Comparison of ENCODE assay signal across 8 mouse cellular contexts in genomic region chr17:45516488-45516887, GRCm38 (mm10). TPM values are rescaled to one million over a fixed set of nuclear protein-coding genes. Genes with fewer than 3 reads are reported as not detected.
DNase-seq lines count a peak whose midpoint lies in the region; ATAC-seq and TF ChIP-seq lines count a peak whose summit lies in the region.

No protein-coding gene starts in this region.

- no peaks in the 10 kb centered on the region for H3K36me3 ChIP-seq in ES-Bruce4 (ENCODE audit: control insufficient read depth, insufficient read depth, low read length, poor library complexity, severe bottlenecking)
- peaks cover 45% of the 10 kb centered on the region for H3K36me3 ChIP-seq in heart, postnatal 0 days (replicated peaks; ENCODE audit: control insufficient read depth, insufficient read depth, low read length)
- H3K36me3 ChIP-seq in lung, postnatal 0 days (ENCODE audit: insufficient read depth, low read length): no peaks in the 10 kb centered on the region

- TF ChIP-seq POLR2A in ES-Bruce4 (IDR thresholded peaks at IDR 0.05; ENCODE audit: insufficient read depth, low read length): no peak
- TF ChIP-seq POLR2A in bone marrow macrophage, adult 2 months (IDR thresholded peaks at IDR 0.05; ENCODE audit: borderline replicate concordance, low read depth, low read length): no peak
- TF ChIP-seq POLR2A in embryonic fibroblast, embryonic 13.5 days (IDR thresholded peaks at IDR 0.05; ENCODE audit: low read depth, low read length): no peak

- no peak overlapping the region for H3K4me2 ChIP-seq in heart, postnatal 0 days (ENCODE audit: low read depth, low read length)
- no peak overlapping the region for H3K4me2 ChIP-seq in lung, postnatal 0 days (replicated peaks; ENCODE audit: low read depth, low read length)

- peak; percentile 49 for ATAC-seq in heart, postnatal 0 days (ENCODE audit: insufficient read depth, low read depth)
- ATAC-seq in lung, postnatal 0 days: peak; percentile 48

- peak; percentile 56 for TF ChIP-seq CTCF in ES-Bruce4 (IDR thresholded peaks at IDR 0.05; ENCODE audit: low read depth, low read length)
- TF ChIP-seq CTCF in bone marrow macrophage, adult 2 months (IDR thresholded peaks at IDR 0.05; ENCODE audit: low read depth, low read length): peak; percentile 71
- TF ChIP-seq CTCF in embryonic fibroblast, embryonic 13.5 days (IDR thresholded peaks at IDR 0.05; ENCODE audit: borderline replicate concordance, insufficient read depth, low read length): peak; percentile 17; the same call in 1 of the 2 replicates
- peak; percentile 93 for TF ChIP-seq CTCF in heart, postnatal 0 days (IDR thresholded peaks at IDR 0.05; ENCODE audit: low read depth)
- peak; percentile 92 for TF ChIP-seq CTCF in lung, postnatal 0 days (IDR thresholded peaks at IDR 0.05)

- 28% methylated on average over 8 of the region's 8 CpGs for WGBS in heart, postnatal 0 days
- 44% methylated on average over 8 of the region's 8 CpGs for WGBS in lung, postnatal 0 days

- H3K27me3 ChIP-seq in ES-Bruce4 (ENCODE audit: control insufficient read depth, insufficient read depth, low read length, poor library complexity, severe bottlenecking): no peaks in the 10 kb centered on the region
- H3K27me3 ChIP-seq in heart, postnatal 0 days (ENCODE audit: control insufficient read depth, insufficient read depth, low read length): no peaks in the 10 kb centered on the region
- H3K27me3 ChIP-seq in lung, postnatal 0 days (replicated peaks; ENCODE audit: insufficient read depth, low read length): no peaks in the 10 kb centered on the region

- no peak overlapping the region for H3K4me3 ChIP-seq in ES-Bruce4 (ENCODE audit: low read depth, low read length)
- no peak overlapping the region for H3K4me3 ChIP-seq in bone marrow macrophage, adult 2 months (ENCODE audit: insufficient read depth, low read length)
- no peak overlapping the region for H3K4me3 ChIP-seq in embryonic fibroblast, embryonic 13.5 days (ENCODE audit: insufficient read depth, low read length)
- H3K4me3 ChIP-seq in heart, postnatal 0 days (ENCODE audit: low read depth, low read length): no peak overlapping the region
- no peak overlapping the region for H3K4me3 ChIP-seq in lung, postnatal 0 days (ENCODE audit: low read depth, low read length)

- no peaks in the 10 kb centered on the region for H3K4me1 ChIP-seq in ES-Bruce4 (ENCODE audit: control insufficient read depth, insufficient read depth, low read length)
- H3K4me1 ChIP-seq in bone marrow macrophage, adult 2 months (ENCODE audit: control insufficient read depth, insufficient read depth, low read length): no peaks in the 10 kb centered on the region
- H3K4me1 ChIP-seq in embryonic fibroblast, embryonic 13.5 days (ENCODE audit: control insufficient read depth, insufficient read depth, low read length): no peaks in the 10 kb centered on the region
- H3K4me1 ChIP-seq in heart, postnatal 0 days (ENCODE audit: control insufficient read depth, insufficient read depth): no peaks in the 10 kb centered on the region
- no peaks in the 10 kb centered on the region for H3K4me1 ChIP-seq in lung, postnatal 0 days (ENCODE audit: insufficient read depth, low read depth, low read length)

- no peak overlapping the region for H3K9ac ChIP-seq in ES-Bruce4 (ENCODE audit: low read depth, poor library complexity, severe bottlenecking)
- H3K9ac ChIP-seq in heart, postnatal 0 days (replicated peaks; ENCODE audit: low read depth, low read length): no peak overlapping the region
- no peak overlapping the region for H3K9ac ChIP-seq in lung, postnatal 0 days (replicated peaks; ENCODE audit: low read depth)

- TF ChIP-seq EP300 in ES-Bruce4 (IDR thresholded peaks at IDR 0.05; ENCODE audit: insufficient read depth, low read depth, low read length): no peak
- TF ChIP-seq EP300 in heart, postnatal 0 days (IDR thresholded peaks at IDR 0.05; ENCODE audit: low read depth): no peak
- TF ChIP-seq EP300 in lung, postnatal 0 days (IDR thresholded peaks at IDR 0.05): no peak

- H3K27ac ChIP-seq in ES-Bruce4 (ENCODE audit: insufficient read depth, low read length): no peak overlapping the region
- H3K27ac ChIP-seq in bone marrow macrophage, adult 2 months (ENCODE audit: insufficient read depth, low read depth, low read length): no peak overlapping the region
- H3K27ac ChIP-seq in embryonic fibroblast, embryonic 13.5 days (ENCODE audit: insufficient read depth, low read length): no peak overlapping the region
- no peak overlapping the region for H3K27ac ChIP-seq in heart, postnatal 0 days (ENCODE audit: low read depth)
- no peak overlapping the region for H3K27ac ChIP-seq in lung, postnatal 0 days (ENCODE audit: low read length)

- H3K9me3 ChIP-seq in ES-Bruce4 (replicated peaks; ENCODE audit: control insufficient read depth, insufficient read depth, low read length, poor library complexity, severe bottlenecking): no peaks in the 10 kb centered on the region
- H3K9me3 ChIP-seq in heart, postnatal 0 days (replicated peaks; ENCODE audit: control insufficient read depth, low read length): no peaks in the 10 kb centered on the region
- H3K9me3 ChIP-seq in lung, postnatal 0 days (ENCODE audit: low read length): no peaks in the 10 kb centered on the region

- DNase-seq in heart, postnatal 0 days (ENCODE audit: low spot score): peak; percentile 71
- DNase-seq in layer of hippocampus, adult 18-20 months (ENCODE audit: low spot score in 2 of 2): peak; percentile 63 to 90
- peak; percentile 69 for DNase-seq in lung, postnatal 0 days (ENCODE audit: low spot score)
- DNase-seq in ovary, postnatal 14 days (ENCODE audit: low spot score): peak; percentile 70
- peak; percentile 79 for DNase-seq in thymus, postnatal 25 days

RNA-seq across cellular contexts. Expression of gene Tcte1, which starts 6.7 kb away (rescaled TPM):
- polyA plus RNA-seq in ES-Bruce4 (2011; ENCODE audit: insufficient read depth, insufficient read length, low read depth, missing spikeins): not detected in 2 replicates
- polyA plus RNA-seq in bone marrow macrophage, adult 2 months (2012; ENCODE audit: insufficient read depth, insufficient read length, missing spikeins): not detected in 2 replicates
- polyA plus RNA-seq in embryonic fibroblast, embryonic 13.5 days (2011; ENCODE audit: insufficient read length, low read depth, missing spikeins): not detected in 2 replicates
- total RNA-seq in heart, postnatal 0 days (2014; rRNA removed; ENCODE audit: low replicate concordance): not detected in 2 replicates
- polyA plus RNA-seq in heart, postnatal 0 days (2015; fragmentation: Nextera tagmentation; extraction: Ambion mirVana): 0.11 TPM in 1 of 2 replicates, not detected in the other
- total RNA-seq in layer of hippocampus, adult 18-20 months (2021): 1 to 10 TPM in 1 of 2 experiments, under 1 TPM in 1; 0.91 to 1.6 TPM
- 2.7 and 2.8 TPM in 2 replicates for polyA plus RNA-seq in lung, postnatal 0 days (2015; fragmentation: Nextera tagmentation; extraction: Ambion mirVana)

RNA-seq across cellular contexts. Expression of gene Aars2, which starts 9.8 kb away (rescaled TPM):
- polyA plus RNA-seq in ES-Bruce4 (2011; ENCODE audit: insufficient read depth, insufficient read length, low read depth, missing spikeins): 18.1 and 19.0 TPM in 2 replicates
- polyA plus RNA-seq in bone marrow macrophage, adult 2 months (2012; ENCODE audit: insufficient read depth, insufficient read length, missing spikeins): 4.8 and 5.0 TPM in 2 replicates
- polyA plus RNA-seq in embryonic fibroblast, embryonic 13.5 days (2011; ENCODE audit: insufficient read length, low read depth, missing spikeins): 6.7 and 7.3 TPM in 2 replicates
- 25.6 and 33.7 TPM in 2 replicates for total RNA-seq in heart, postnatal 0 days (2014; rRNA removed; ENCODE audit: low replicate concordance)
- polyA plus RNA-seq in heart, postnatal 0 days (2015; fragmentation: Nextera tagmentation; extraction: Ambion mirVana): 13.9 and 15.0 TPM in 2 replicates
- total RNA-seq in layer of hippocampus, adult 18-20 months (2021): 10 to 100 TPM; 21.9 to 22.7 TPM
- polyA plus RNA-seq in lung, postnatal 0 days (2015; fragmentation: Nextera tagmentation; extraction: Ambion mirVana): 5.9 and 6.0 TPM in 2 replicates

RNA-seq across cellular contexts. Expression of gene Tmem151b, which starts 33.0 kb away (rescaled TPM):
- 1.5 and 1.8 TPM in 2 replicates for polyA plus RNA-seq in ES-Bruce4 (2011; ENCODE audit: insufficient read depth, insufficient read length, low read depth, missing spikeins)
- not detected in 2 replicates for polyA plus RNA-seq in bone marrow macrophage, adult 2 months (2012; ENCODE audit: insufficient read depth, insufficient read length, missing spikeins)
- 0.47 and 0.81 TPM in 2 replicates for polyA plus RNA-seq in embryonic fibroblast, embryonic 13.5 days (2011; ENCODE audit: insufficient read length, low read depth, missing spikeins)
- 0.73 and 0.95 TPM in 2 replicates for total RNA-seq in heart, postnatal 0 days (2014; rRNA removed; ENCODE audit: low replicate concordance)
- polyA plus RNA-seq in heart, postnatal 0 days (2015; fragmentation: Nextera tagmentation; extraction: Ambion mirVana): 0.04 and 0.16 TPM in 2 replicates
- 100 to 1,000 TPM; 112 to 119 TPM for total RNA-seq in layer of hippocampus, adult 18-20 months (2021)
- polyA plus RNA-seq in lung, postnatal 0 days (2015; fragmentation: Nextera tagmentation; extraction: Ambion mirVana): 0.07 and 0.12 TPM in 2 replicates

RNA-seq across cellular contexts. Expression of gene Nfkbie, which starts 39.0 kb away (rescaled TPM):
- polyA plus RNA-seq in ES-Bruce4 (2011; ENCODE audit: insufficient read depth, insufficient read length, low read depth, missing spikeins): 2.7 and 3.0 TPM in 2 replicates
- 27.0 and 30.8 TPM in 2 replicates for polyA plus RNA-seq in bone marrow macrophage, adult 2 months (2012; ENCODE audit: insufficient read depth, insufficient read length, missing spikeins)
- 4.3 and 6.2 TPM in 2 replicates for polyA plus RNA-seq in embryonic fibroblast, embryonic 13.5 days (2011; ENCODE audit: insufficient read length, low read depth, missing spikeins)
- total RNA-seq in heart, postnatal 0 days (2014; rRNA removed; ENCODE audit: low replicate concordance): 1.2 and 3.0 TPM in 2 replicates
- polyA plus RNA-seq in heart, postnatal 0 days (2015; fragmentation: Nextera tagmentation; extraction: Ambion mirVana): 1.7 and 1.9 TPM in 2 replicates
- total RNA-seq in layer of hippocampus, adult 18-20 months (2021): 1 to 10 TPM; 2.3 to 2.5 TPM
- 2.4 and 5.0 TPM in 2 replicates for polyA plus RNA-seq in lung, postnatal 0 days (2015; fragmentation: Nextera tagmentation; extraction: Ambion mirVana)

RNA-seq across cellular contexts. Expression of gene Spats1, which starts 41.3 kb away (rescaled TPM):
- 3.0 and 3.2 TPM in 2 replicates for polyA plus RNA-seq in ES-Bruce4 (2011; ENCODE audit: insufficient read depth, insufficient read length, low read depth, missing spikeins)
- not detected in 2 replicates for polyA plus RNA-seq in bone marrow macrophage, adult 2 months (2012; ENCODE audit: insufficient read depth, insufficient read length, missing spikeins)
- polyA plus RNA-seq in embryonic fibroblast, embryonic 13.5 days (2011; ENCODE audit: insufficient read length, low read depth, missing spikeins): 0.58 TPM in 1 of 2 replicates, not detected in the other
- total RNA-seq in heart, postnatal 0 days (2014; rRNA removed; ENCODE audit: low replicate concordance): not detected in 2 replicates
- 1.0 TPM in 2 replicates for polyA plus RNA-seq in heart, postnatal 0 days (2015; fragmentation: Nextera tagmentation; extraction: Ambion mirVana)
- total RNA-seq in layer of hippocampus, adult 18-20 months (2021): 1 to 10 TPM; 4.4 to 4.7 TPM
- polyA plus RNA-seq in lung, postnatal 0 days (2015; fragmentation: Nextera tagmentation; extraction: Ambion mirVana): 0.19 and 0.37 TPM in 2 replicates

Comparison
In these comparisons a context has a peak if more than half of its experiments do, and no peak if none do; other contexts are left out.
1. CTCF ChIP-seq: peak in every context shown above with its lines; median percentile 93 in heart, postnatal 0 days; 92 in lung, postnatal 0 days; 71 in bone marrow macrophage, adult 2 months; 56 in ES-Bruce4; 17 in embryonic fibroblast, embryonic 13.5 days.